Mouse (Mus musculus) central nervous system, embryonic 18 days (tissue): ENCODE measurements around the gene Rs1. TPM values are rescaled to one million over a fixed set of nuclear protein-coding genes. Genes with fewer than 3 reads are reported as not detected.

Experiments used
- polyA plus RNA-seq: library from polyadenylated mRNA; depleted of rRNA; stranded (reverse); fragments of >200 nt; gene quantifications from 2 replicates; pipeline ENCODE4 v1.2.3, GENCODE M21; 2012; rRNA removed

The Rs1 gene
- 0.03 and 0.12 TPM in 2 replicates for polyA plus RNA-seq

GRCm38 (mm10) chrX:160767713-160768112, at the start of gene Rs1:
TSS of gene Rs1 (plus strand) at chrX:160768013.

GRCm38 (mm10) chrX:160735650-160736049, 32.2 kb upstream of the Rs1 start, which contains the start of gene Ppef1:
TSS of gene Ppef1 (minus strand) at chrX:160735765.

Other genes starting within 250 kb of the Rs1 start
- 0.18 and 1.2 TPM in 2 replicates for gene Ppef1, start 32.2 kb upstream of the Rs1 start, polyA plus RNA-seq
- 0.36 and 0.48 TPM in 2 replicates for gene Gja6, start 139.0 kb downstream of the Rs1 start, polyA plus RNA-seq
- gene Cdkl5, start 226.7 kb downstream of the Rs1 start, polyA plus RNA-seq = 13.6 and 14.4 TPM in 2 replicates